Mouse (Mus musculus): Measurements from ENCODE around the gene Zfp114.

The Zfp114 gene

GRCm38 (mm10) chr7:24174618-24175336 is at the start of gene Zfp114:
TSS of gene Zfp114 (plus strand) at chr7:24175060.
- peak; percentile 80 for DNase-seq

DNA sequence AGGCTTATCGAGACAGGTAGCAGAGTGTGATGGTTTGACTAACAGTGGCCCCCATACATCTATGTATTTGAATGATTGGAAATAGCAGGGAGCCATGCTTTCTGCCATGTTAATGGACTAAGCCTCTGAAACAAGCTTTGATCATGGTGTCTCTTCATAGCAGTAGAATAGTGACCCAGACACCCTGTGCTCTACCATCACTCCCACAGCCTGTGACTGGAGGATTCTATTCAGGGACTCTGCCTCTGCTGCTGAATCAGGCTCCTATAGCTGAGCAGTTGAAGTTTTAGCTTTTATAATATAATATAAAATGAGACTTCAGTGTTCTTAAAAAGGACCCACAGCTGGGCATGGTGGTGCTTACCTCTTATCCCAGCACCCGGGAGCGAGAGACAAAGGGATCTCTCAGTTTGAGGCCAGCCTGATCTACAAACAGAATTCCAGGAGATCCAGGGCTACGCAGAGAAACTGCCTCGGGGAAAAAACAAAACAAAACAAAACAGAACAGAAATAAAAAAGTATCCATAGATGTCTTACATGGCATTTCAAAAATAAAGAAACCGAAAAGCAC is 41.4 kb upstream of the Zfp114 start:
- DNase-seq: no peak

DNA sequence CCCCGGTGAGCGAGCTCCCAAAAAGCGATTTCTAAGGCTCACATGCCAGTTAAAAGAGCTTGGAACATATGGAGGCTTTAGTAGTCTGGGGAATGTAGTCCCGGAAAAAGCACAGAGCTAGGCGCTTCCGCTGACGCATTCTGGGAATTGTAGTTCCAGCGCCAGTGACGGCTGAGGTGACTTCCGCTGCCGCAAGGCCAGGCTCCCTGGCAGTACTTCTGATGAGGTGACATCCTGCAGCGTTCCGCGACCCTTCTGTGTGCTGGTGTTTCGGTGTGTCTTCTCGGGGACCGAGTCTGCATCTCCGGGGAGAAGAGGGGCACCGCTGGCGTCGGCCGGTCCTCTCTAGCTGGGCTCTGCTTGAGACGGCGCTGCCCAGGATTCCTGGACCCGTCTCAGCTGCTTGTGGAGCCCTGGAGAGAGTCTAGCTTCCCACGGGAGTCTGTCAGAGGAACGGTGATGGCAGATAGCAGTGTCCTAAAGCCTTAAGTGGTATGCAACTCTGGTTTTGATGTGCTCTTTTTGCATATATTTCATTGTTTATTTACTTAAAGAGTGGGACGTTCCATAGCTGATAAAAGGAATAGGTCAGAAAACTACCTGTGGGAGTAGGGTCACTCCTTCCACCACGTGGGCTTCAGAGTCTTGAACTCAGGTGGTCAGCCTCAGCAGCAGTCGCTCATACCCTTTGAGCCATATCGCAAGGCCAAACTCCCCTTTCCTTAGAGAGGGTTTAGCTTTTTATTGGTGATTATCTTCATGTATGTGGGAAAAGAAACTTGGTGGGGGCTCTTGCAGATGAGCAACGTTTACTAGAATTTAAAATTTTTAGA is 40.6 kb upstream of the Zfp114 start, which contains the start of gene Zfp235:
Gene Zfp235, plus strand, starts transcription at position 174 of the 833 bp plus-strand sequence.
- peak; percentile 89 to 93 for DNase-seq

DNA sequence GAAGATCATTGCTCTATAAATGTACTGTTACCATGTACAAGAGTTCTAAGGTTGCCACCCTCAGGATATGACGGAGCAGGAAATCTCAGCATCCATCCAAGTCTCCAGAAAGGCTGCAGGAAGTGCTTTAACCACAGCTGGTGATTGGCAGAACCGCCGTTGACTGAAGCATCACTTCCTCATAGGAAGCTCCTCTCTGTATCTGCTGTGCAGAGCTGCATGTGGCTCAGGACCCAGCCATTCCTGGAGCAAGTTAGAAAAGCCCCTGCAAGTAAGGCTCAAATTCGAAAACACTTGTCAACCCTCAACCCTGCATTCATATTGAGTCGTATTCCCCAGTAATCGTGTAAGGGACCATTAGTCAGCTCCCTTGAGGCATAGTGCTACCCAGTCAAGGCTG is 32.3 kb upstream of the Zfp114 start:
- no peak for DNase-seq

GRCm38 (mm10) chr7:24153272-24153671 is 21.6 kb upstream of the Zfp114 start:
- DNase-seq: no peak

DNA sequence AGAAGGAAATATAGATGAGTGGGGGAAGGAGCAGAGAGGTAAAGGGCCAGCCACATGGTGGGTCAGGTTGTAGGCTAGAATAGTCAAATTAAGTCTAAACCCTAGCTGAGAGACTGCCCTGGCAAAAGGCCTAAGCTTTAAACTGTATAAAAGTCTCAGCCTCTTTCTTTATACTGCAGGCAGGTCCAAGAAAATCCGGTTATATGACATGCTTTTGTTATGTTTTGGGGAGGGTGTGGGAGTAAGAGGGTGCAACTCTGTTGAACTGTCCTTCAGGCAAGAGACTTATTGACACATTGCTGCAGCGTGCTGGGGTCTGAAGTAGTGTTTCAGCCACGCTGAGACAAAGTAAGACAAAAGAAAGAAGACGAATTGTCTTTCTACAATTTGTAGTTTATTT is 2.7 kb upstream of the Zfp114 start:
- DNase-seq: no peak

DNA sequence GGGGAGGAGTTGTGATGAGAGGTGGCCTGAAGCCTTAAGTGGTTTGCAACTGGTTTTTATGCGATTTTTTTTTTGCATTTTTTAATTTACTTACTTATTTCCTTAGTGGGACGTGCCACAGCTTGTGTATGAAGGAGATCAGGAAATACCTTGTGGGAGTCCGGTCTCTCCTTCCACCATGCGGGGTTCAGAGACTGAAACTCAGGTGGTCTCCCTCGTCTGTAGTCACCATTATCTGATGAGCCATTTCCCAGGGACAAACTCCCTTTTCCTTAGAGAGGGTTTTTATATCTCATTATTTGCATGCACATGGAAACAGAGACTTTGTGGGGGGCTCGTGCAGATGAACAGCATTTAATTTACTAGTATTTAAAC is 464 bp downstream of the Zfp114 start:
- no peak for DNase-seq

DNA sequence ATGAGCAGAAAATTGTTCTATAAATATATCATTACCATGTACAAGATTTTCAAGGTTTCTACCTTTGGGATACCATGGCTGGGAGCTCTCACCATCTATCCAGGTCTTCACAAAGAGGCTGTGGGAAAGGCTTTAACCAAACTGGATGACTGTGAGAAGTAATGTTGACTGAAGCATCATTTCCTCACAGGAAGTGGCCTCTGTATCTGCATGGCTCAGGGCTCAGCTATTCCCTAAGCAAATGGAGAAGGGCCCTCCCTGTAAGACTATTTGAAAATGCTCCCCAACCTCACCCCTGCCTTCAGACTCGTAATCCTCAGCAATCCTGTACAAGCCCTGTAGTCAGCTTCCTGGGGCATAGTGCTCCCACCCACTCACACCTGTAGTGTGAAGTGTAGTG is 12.8 kb downstream of the Zfp114 start:
- no peak for DNase-seq

GRCm38 (mm10) chr7:24188901-24189570 is 14.2 kb downstream of the Zfp114 start:
- no peak for DNase-seq

- no peak for DNase-seq
These were observed 14.7 kb downstream of the Zfp114 start for GRCm38 (mm10) chr7:24189571-24189944.

- DNase-seq: no peak
These were observed 16.5 kb downstream of the Zfp114 start for GRCm38 (mm10) chr7:24191361-24191760.

GRCm38 (mm10) chr7:24193157-24193556 is 18.3 kb downstream of the Zfp114 start:
- no peak for DNase-seq

GRCm38 (mm10) chr7:24196961-24197360 is 22.1 kb downstream of the Zfp114 start:
- no peak for DNase-seq

DNA sequence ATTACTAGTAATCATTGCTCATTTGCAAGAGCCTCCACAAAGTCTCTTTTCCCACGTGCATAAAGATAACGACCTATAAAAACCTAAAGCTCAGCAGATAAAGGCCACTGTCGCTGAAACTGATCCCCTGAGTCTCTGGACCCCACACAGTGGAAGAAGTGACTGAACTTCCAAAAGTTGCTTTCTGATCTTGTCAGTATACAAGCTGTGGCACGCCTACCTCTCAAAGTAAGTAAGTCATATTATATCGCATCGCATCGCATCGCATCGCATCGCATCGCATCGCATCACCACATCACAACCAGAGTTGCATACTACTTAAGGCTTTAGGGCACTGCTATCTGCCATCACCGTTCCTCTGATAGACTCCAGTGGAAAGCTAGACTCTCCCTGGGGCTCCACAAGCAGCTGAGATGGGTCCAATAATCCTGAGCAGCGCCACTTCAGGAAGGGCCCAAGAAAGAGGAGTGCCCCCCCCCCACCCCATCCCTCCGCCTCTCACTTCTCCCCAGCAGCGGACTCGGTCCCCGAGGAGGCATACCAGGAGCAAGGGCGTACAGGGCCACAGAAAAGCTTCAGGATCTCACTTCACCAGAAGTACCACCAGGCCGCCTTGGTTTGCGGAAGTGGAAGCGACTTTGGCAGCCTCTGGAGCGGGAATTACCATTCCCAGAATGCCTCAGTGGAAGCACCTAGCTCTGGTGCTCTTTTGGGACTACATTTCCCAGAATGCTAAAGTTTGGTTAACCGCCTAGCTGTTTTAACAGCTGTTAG is 32.8 kb downstream of the Zfp114 start:
- DNase-seq: peak; percentile 75 to 81

- DNase-seq: peak in 1 of 2 experiments; percentile 17
These were observed 33.5 kb downstream of the Zfp114 start for GRCm38 (mm10) chr7:24208282-24208886.

- DNase-seq: no peak
These were observed 35.4 kb downstream of the Zfp114 start for GRCm38 (mm10) chr7:24210296-24210695.

GRCm38 (mm10) chr7:24211343-24211742 is 36.5 kb downstream of the Zfp114 start, which contains the start of gene Zfp111:
TSS of gene Zfp111 (minus strand) at chr7:24211443.
- DNase-seq: no peak
